Mouse (Mus musculus): ENCODE data around the gene Stoml1.

DNA sequence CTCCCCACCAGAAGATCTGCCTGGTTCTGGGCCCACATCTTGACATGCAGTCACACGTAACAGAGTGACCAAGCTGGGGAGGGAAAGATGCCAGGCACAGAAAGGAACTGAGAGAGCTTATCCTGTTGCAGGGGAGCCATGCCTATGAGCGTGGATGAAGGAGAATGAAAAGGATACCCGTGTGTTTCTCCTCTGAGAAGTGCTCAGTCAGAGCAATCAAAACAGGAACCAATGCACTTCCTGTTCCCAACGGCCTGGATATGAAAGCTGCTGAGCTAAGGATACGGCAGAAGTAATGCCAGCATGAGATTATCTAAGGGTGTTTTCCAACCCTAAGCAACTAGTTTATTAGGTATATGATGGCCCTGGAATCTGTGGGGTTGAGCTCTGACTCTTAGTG lies 20.6 kb upstream of the Stoml1 start:
- TF ChIP-seq CTCF (IDR thresholded peaks at IDR 0.05; ENCODE audit: extremely low read depth, insufficient read length, insufficient replicate concordance, low read depth, low read length): no peak
- TF ChIP-seq POLR2A (IDR thresholded peaks at IDR 0.05; ENCODE audit: low read depth, low read length): no peak
